Mouse (Mus musculus) testis, adult 2 months (tissue): Measurements from ENCODE around the gene Adamts12. TPM values are rescaled to one million over a fixed set of nuclear protein-coding genes. Genes with fewer than 3 reads are reported as not detected.

Experiments used
- H3K27ac ChIP-seq: fragments of 200-500 bp; 2 replicates; pipeline ENCODE4 v1.5.1; 2012; ENCODE audit warnings: low read depth, low read length; ENCODE audit not compliant: control insufficient read depth, insufficient read depth
- H3K27me3 ChIP-seq: fragments of 200-500 bp; 2 replicates; pipeline ENCODE4 v1.6.1; 2012; ENCODE audit warnings: mild to moderate bottlenecking, low read length, moderate library complexity; ENCODE audit not compliant: control insufficient read depth, insufficient read depth
- H3K36me3 ChIP-seq: fragments of 200-500 bp; 2 replicates; pipeline ENCODE4 v1.6.1; 2012; ENCODE audit warnings: mild to moderate bottlenecking, low read length; ENCODE audit not compliant: control insufficient read depth, insufficient read depth
- H3K4me1 ChIP-seq: fragments of 200-500 bp; 2 replicates; pipeline ENCODE4 v1.6.1; 2012; ENCODE audit warnings: low read length; ENCODE audit not compliant: control insufficient read depth, insufficient read depth
- H3K4me3 ChIP-seq: fragments of 200-500 bp; 2 replicates; pipeline ENCODE4 v1.5.1; 2012; ENCODE audit warnings: low read depth, mild to moderate bottlenecking, low read length, moderate library complexity, mixed read lengths; ENCODE audit not compliant: control insufficient read depth
- CTCF ChIP-seq: fragments of 200-500 bp; IDR thresholded peaks from 2 replicates; pipeline ENCODE4 v1.5.1; 2012; ENCODE audit warnings: low read depth, mild to moderate bottlenecking, inconsistent platforms, low read length, moderate library complexity; ENCODE audit not compliant: control insufficient read depth, insufficient read depth, insufficient replicate concordance
- POLR2A ChIP-seq: fragments of 200-500 bp; IDR thresholded peaks from 2 replicates; pipeline ENCODE4 v1.6.1; 2012; ENCODE audit warnings: low read depth, mild to moderate bottlenecking, inconsistent platforms, low read length, moderate library complexity; ENCODE audit not compliant: control insufficient read depth
- polyA plus RNA-seq: library from polyadenylated mRNA; depleted of rRNA; stranded (reverse); fragments of >200 nt; gene quantifications from 2 replicates; pipeline ENCODE4 v1.2.3, GENCODE M21; 2012

Gene Adamts12
- polyA plus RNA-seq, 1 experiment, result 0.26 TPM

DNA sequence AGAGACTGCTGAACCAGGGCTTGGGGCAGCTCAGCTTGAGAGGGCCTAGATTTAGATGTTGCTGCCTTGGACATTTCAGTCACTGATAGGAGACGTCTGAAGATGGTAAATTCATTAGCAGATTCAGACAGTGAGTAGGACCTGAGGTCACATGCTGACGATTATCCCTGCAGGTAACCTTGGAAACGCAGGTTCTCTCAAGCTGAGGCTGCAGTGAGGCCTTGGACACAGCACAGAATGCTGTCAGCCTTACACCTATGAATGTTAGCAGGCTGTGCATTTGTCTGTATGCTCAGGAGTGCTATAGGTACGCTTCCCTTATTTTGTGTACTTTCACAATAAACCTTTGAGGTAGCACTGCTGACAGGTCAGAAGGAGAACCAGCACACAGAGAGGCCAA lies 36.3 kb downstream of the Adamts12 start:
- no peak for TF ChIP-seq CTCF
- TF ChIP-seq POLR2A, result no peak
- Histone ChIP-seq H3K4me1 (no peaks in the 10 kb centered on the region), H3K27ac (no peak overlapping the region)

GRCm38 (mm10) chr15:11105101-11105500 lies 40.5 kb downstream of the Adamts12 start:
- Histone ChIP-seq H3K4me1 (no peaks in the 10 kb centered on the region), H3K27ac (no peak overlapping the region), H3K27me3 (no peaks in the 10 kb centered on the region), H3K36me3 (no peaks in the 10 kb centered on the region), H3K4me3 (no peak overlapping the region)
- TF ChIP-seq CTCF, result no peak
- no peak for TF ChIP-seq POLR2A

More for the DNA sequence above, 36.3 kb downstream of the Adamts12 start:
- Histone ChIP-seq H3K36me3 (no peaks in the 10 kb centered on the region), H3K4me3 (no peak overlapping the region), H3K27me3 (no peaks in the 10 kb centered on the region)

- TF ChIP-seq CTCF, result no peak
- no peak for TF ChIP-seq POLR2A
- Histone ChIP-seq H3K4me1 (no peaks in the 10 kb centered on the region), H3K4me3 (no peak overlapping the region), H3K27me3 (no peaks in the 10 kb centered on the region), H3K27ac (no peak overlapping the region), H3K36me3 (no peaks in the 10 kb centered on the region)
Observed at GRCm38 (mm10) chr15:11107376-11107775, 42.8 kb downstream of the Adamts12 start.

GRCm38 (mm10) chr15:11114631-11115197 lies 50.1 kb downstream of the Adamts12 start:
- no peaks in the 10 kb centered on the region for H3K4me1 ChIP-seq
- TF ChIP-seq CTCF, result no peak
- no peak for TF ChIP-seq POLR2A
- no peaks in the 10 kb centered on the region for H3K36me3 ChIP-seq
- H3K27me3 ChIP-seq, result no peaks in the 10 kb centered on the region
- H3K4me3 ChIP-seq, result no peak overlapping the region
- H3K27ac ChIP-seq, result no peak overlapping the region

- no peaks in the 10 kb centered on the region for H3K36me3 ChIP-seq
- H3K27ac ChIP-seq, result no peak overlapping the region
- no peak overlapping the region for H3K4me3 ChIP-seq
- TF ChIP-seq POLR2A (no peak), CTCF (no peak)
- no peaks in the 10 kb centered on the region for H3K27me3 ChIP-seq
- no peaks in the 10 kb centered on the region for H3K4me1 ChIP-seq
Observed at GRCm38 (mm10) chr15:11116303-11116702, 51.7 kb downstream of the Adamts12 start.

DNA sequence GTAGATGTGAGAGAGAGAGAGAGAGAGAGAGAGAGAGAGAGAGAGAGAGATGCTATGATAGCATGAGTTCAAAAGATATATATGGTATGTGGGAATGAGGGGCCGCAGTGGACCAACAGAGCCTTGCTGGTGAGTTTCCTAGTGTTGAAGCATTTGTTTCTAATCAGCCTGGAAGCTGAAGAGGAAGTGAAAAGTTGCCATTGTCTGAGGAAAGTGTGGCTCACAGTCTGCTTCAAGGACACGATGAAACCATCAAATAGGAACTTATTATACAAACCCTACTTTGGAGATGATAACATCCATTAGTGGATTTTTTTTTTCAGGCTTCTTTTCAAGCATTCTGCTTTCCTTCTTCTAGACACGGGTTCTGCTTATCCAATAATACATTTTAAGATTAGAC lies 52.3 kb downstream of the Adamts12 start:
- Histone ChIP-seq H3K4me3 (no peak overlapping the region), H3K36me3 (no peaks in the 10 kb centered on the region), H3K27me3 (no peaks in the 10 kb centered on the region), H3K27ac (no peak overlapping the region), H3K4me1 (no peaks in the 10 kb centered on the region)
- TF ChIP-seq POLR2A (no peak), CTCF (no peak)

DNA sequence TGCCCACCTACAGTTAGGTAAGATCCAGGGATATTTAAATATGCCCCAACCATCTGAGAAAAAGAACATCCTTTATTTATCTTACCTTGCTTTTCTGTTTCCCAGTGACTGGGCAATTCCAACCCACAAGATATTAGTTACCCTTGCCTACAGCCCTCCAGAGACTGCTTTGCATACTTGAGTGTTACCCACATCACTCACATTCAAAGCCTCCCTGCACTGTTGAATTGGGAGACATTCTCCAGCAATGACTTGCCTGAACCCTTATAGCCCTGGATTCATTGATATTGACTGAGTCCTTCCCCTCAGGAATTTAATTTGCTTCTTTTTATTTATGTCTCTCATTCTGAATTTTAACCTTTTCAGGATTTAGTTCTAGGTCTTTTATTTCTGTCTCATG lies 53.8 kb downstream of the Adamts12 start:
- no peaks in the 10 kb centered on the region for H3K27me3 ChIP-seq
- no peaks in the 10 kb centered on the region for H3K36me3 ChIP-seq
- H3K4me1 ChIP-seq, result no peaks in the 10 kb centered on the region
- H3K4me3 ChIP-seq, result no peak overlapping the region
- H3K27ac ChIP-seq, result no peak overlapping the region
- TF ChIP-seq CTCF, result no peak
- no peak for TF ChIP-seq POLR2A

GRCm38 (mm10) chr15:11121721-11122120 lies 57.1 kb downstream of the Adamts12 start:
- Histone ChIP-seq H3K27me3 (no peaks in the 10 kb centered on the region), H3K27ac (no peak overlapping the region), H3K4me3 (no peak overlapping the region), H3K4me1 (no peaks in the 10 kb centered on the region), H3K36me3 (no peaks in the 10 kb centered on the region)
- no peak for TF ChIP-seq CTCF
